In genomic region chr1:127409512-127409911, GRCm38 (mm10) we compare ENCODE assay signal across 9 mouse cellular contexts.
A peak's percentile ranks its signal among the peaks of the same experiment; 100 is the strongest.
DNase-seq lines count a peak whose midpoint lies in the region; ATAC-seq and TF ChIP-seq lines count a peak whose summit lies in the region.
"Had no signal": no experiment of that assay in that cellular context is flagged by ENCODE, and none has a peak within 500 bp of the region (broad histone marks: within the 10 kb centered on the region; RNA-seq: fewer than 3 reads in every experiment).

No protein-coding gene starts in this region.

- no peak overlapping the region for H3K4me2 ChIP-seq in hindbrain, embryonic 13.5 days
- no peak overlapping the region for H3K4me2 ChIP-seq in liver, postnatal 0 days (ENCODE audit: low read depth, low read length)

- peak overlapping the region; percentile 27; the same call in 1 of the 2 replicates for H3K27ac ChIP-seq in hindbrain, embryonic 13.5 days
- H3K27ac ChIP-seq in liver, postnatal 0 days (ENCODE audit: low read depth) = no peak overlapping the region
- no peak overlapping the region for H3K27ac ChIP-seq in small intestine, adult 2 months (ENCODE audit: insufficient read depth, low read depth, low read length)

- WGBS in hindbrain, embryonic 13.5 days = 52% methylated on average over 5 of the region's 5 CpGs
- 40% methylated on average over 5 of the region's 5 CpGs for WGBS in liver, postnatal 0 days (ENCODE audit: insufficient replicate concordance)
- 65% methylated on average over 5 of the region's 5 CpGs for WGBS in small intestine, adult 2 months

- peak; percentile 65 for TF ChIP-seq CTCF in liver, postnatal 0 days (IDR thresholded peaks at IDR 0.05; ENCODE audit: low read depth)
- TF ChIP-seq CTCF in small intestine, adult 2 months (IDR thresholded peaks at IDR 0.05; ENCODE audit: extremely low read depth, insufficient read length, insufficient replicate concordance, low read depth, low read length) = peak; percentile 45; the same call in 1 of the 2 replicates

- TF ChIP-seq POLR2A in small intestine, adult 2 months (IDR thresholded peaks at IDR 0.05; ENCODE audit: low read depth, low read length) = no peak

- DNase-seq in kidney, adult 18-20 months = peak; percentile 41
- no peak for DNase-seq in kidney, postnatal 14 days
- DNase-seq in embryo, embryonic 10.5 days (ENCODE audit: low spot score) = peak; percentile 56
- peak; percentile 24 for DNase-seq in liver, postnatal 0 days
- no peak for DNase-seq in cerebellum, postnatal 25 days
- no peak for DNase-seq in layer of hippocampus, postnatal 10 days (ENCODE audit: low spot score in 2 of 2)

- peaks cover 21% of the 10 kb centered on the region; the same call in 1 of the 2 replicates for H3K4me1 ChIP-seq in hindbrain, embryonic 13.5 days (replicated peaks)
- H3K4me1 ChIP-seq in liver, postnatal 0 days (ENCODE audit: insufficient read depth) = no peaks in the 10 kb centered on the region
- H3K4me1 ChIP-seq in small intestine, adult 2 months (ENCODE audit: control insufficient read depth, insufficient read depth, insufficient read length, low read length) = no peaks in the 10 kb centered on the region

- no peak for TF ChIP-seq EP300 in liver, postnatal 0 days (IDR thresholded peaks at IDR 0.05; ENCODE audit: low read depth)

- H3K9me3 ChIP-seq in hindbrain, embryonic 13.5 days = no peaks in the 10 kb centered on the region
- no peaks in the 10 kb centered on the region for H3K9me3 ChIP-seq in liver, postnatal 0 days (ENCODE audit: low read length)
- H3K9me3 ChIP-seq: megakaryocyte, embryonic 14.5 days had no signal

- no peak overlapping the region for H3K9ac ChIP-seq in hindbrain, embryonic 13.5 days
- no peak overlapping the region for H3K9ac ChIP-seq in liver, postnatal 0 days (replicated peaks)

- no peak overlapping the region for H3K4me3 ChIP-seq in hindbrain, embryonic 13.5 days
- H3K4me3 ChIP-seq in liver, postnatal 0 days (ENCODE audit: low read depth, low read length) = no peak overlapping the region
- H3K4me3 ChIP-seq in small intestine, adult 2 months (ENCODE audit: low read depth, low read length) = no peak overlapping the region
- H3K4me3 ChIP-seq: megakaryocyte, embryonic 14.5 days had no signal

- ATAC-seq in hindbrain, embryonic 13.5 days (ENCODE audit: low FRiP score) = peak; percentile 47
- peak; percentile 48 for ATAC-seq in liver, postnatal 0 days

- peaks cover 12% of the 10 kb centered on the region for H3K36me3 ChIP-seq in hindbrain, embryonic 13.5 days
- 0 out of 2 replicates have a peak, but pooled peaks cover 2% of the 10 kb centered on the region for H3K36me3 ChIP-seq in liver, postnatal 0 days (replicated peaks; ENCODE audit: insufficient read depth, low read length)
- H3K36me3 ChIP-seq in small intestine, adult 2 months (ENCODE audit: control insufficient read depth, insufficient read depth, low read length) = peaks cover 24% of the 10 kb centered on the region

- no peaks in the 10 kb centered on the region for H3K27me3 ChIP-seq in hindbrain, embryonic 13.5 days
- no peaks in the 10 kb centered on the region for H3K27me3 ChIP-seq in liver, postnatal 0 days (ENCODE audit: insufficient read depth, low read length)
- no peaks in the 10 kb centered on the region for H3K27me3 ChIP-seq in small intestine, adult 2 months (ENCODE audit: control insufficient read depth, insufficient read depth, low read length)
- H3K27me3 ChIP-seq: megakaryocyte, embryonic 14.5 days had no signal

Comparison
In these comparisons a context has a peak if more than half of its experiments do, and no peak if none do; other contexts are left out.
1. DNase-seq: peak in kidney, adult 18-20 months (single experiment), embryo, embryonic 10.5 days (single experiment) and liver, postnatal 0 days (single experiment); none in kidney, postnatal 14 days (single experiment), cerebellum, postnatal 25 days (0 of 2) and layer of hippocampus, postnatal 10 days (0 of 2).